Mouse (Mus musculus): ENCODE data around the gene Sf3b3. TPM values are rescaled to one million over a fixed set of nuclear protein-coding genes. Genes with fewer than 3 reads are reported as not detected.
"Not testable (repeated sequence)": the region's sequence is repeated elsewhere in the genome, so short reads cannot be mapped to it uniquely, and the experiment has no call there.

Gene Sf3b3
- polyA plus RNA-seq, 1 experiment from 2014 or later, result 185 TPM

GRCm38 (mm10) chr8:110792574-110793200 lies 53.9 kb downstream of the Sf3b3 start:
- Histone ChIP-seq H3K9me3 (peaks cover 9% of the 10 kb centered on the region), H3K27ac (no peak overlapping the region), H3K4me1 (replicated peaks) (peaks cover 11% of the 10 kb centered on the region), H3K36me3 (no peaks in the 10 kb centered on the region), H3K4me3 (no peak overlapping the region), H3K27me3 (ENCODE audit: insufficient read depth, poor library complexity, severe bottlenecking) (no peaks in the 10 kb centered on the region)
- 84% methylated on average over 11 of the region's 11 CpGs for WGBS
- DNase-seq (ENCODE audit: low spot score), result no peak

GRCm38 (mm10) chr8:110791164-110791563 lies 55.4 kb downstream of the Sf3b3 start:
- no peak for DNase-seq (ENCODE audit: low spot score)
- no peaks in the 10 kb centered on the region for H3K36me3 ChIP-seq
- no peak overlapping the region for H3K27ac ChIP-seq
- H3K9me3 ChIP-seq, result peaks cover 9% of the 10 kb centered on the region
- no peak overlapping the region for H3K4me3 ChIP-seq
- peaks cover 11% of the 10 kb centered on the region for H3K4me1 ChIP-seq (replicated peaks)
- no peaks in the 10 kb centered on the region for H3K27me3 ChIP-seq (ENCODE audit: insufficient read depth, poor library complexity, severe bottlenecking)
- 82% methylated on average over 10 of the region's 10 CpGs for WGBS

GRCm38 (mm10) chr8:110790270-110790669 lies 56.3 kb downstream of the Sf3b3 start:
- no peaks in the 10 kb centered on the region for H3K27me3 ChIP-seq (ENCODE audit: insufficient read depth, poor library complexity, severe bottlenecking)
- H3K36me3 ChIP-seq, result no peaks in the 10 kb centered on the region
- no peak overlapping the region for H3K27ac ChIP-seq
- peaks cover 4% of the 10 kb centered on the region; the same call in 1 of the 2 replicates for H3K9me3 ChIP-seq
- 78% methylated on average over 6 of the region's 6 CpGs for WGBS
- DNase-seq (ENCODE audit: low spot score), result no peak
- H3K4me3 ChIP-seq, result no peak overlapping the region
- H3K4me1 ChIP-seq (replicated peaks), result peaks cover 11% of the 10 kb centered on the region

GRCm38 (mm10) chr8:110789571-110789970 lies 57.0 kb downstream of the Sf3b3 start:
- no peaks in the 10 kb centered on the region for H3K27me3 ChIP-seq (ENCODE audit: insufficient read depth, poor library complexity, severe bottlenecking)
- H3K9me3 ChIP-seq, result peaks cover 4% of the 10 kb centered on the region; the same call in 1 of the 2 replicates
- H3K4me1 ChIP-seq (replicated peaks), result peaks cover 11% of the 10 kb centered on the region
- 63% methylated on average over 12 of the region's 12 CpGs for WGBS
- H3K27ac ChIP-seq, result no peak overlapping the region
- no peaks in the 10 kb centered on the region for H3K36me3 ChIP-seq
- DNase-seq (ENCODE audit: low spot score), result no peak
- H3K4me3 ChIP-seq, result no peak overlapping the region

- DNase-seq (ENCODE audit: low spot score), result no peak
- H3K9me3 ChIP-seq, result no peaks in the 10 kb centered on the region
- H3K27ac ChIP-seq, result no peak overlapping the region
- H3K36me3 ChIP-seq, result no peaks in the 10 kb centered on the region
- H3K4me3 ChIP-seq, result no peak overlapping the region
- no peaks in the 10 kb centered on the region for H3K27me3 ChIP-seq (ENCODE audit: insufficient read depth, poor library complexity, severe bottlenecking)
- 57% methylated on average over 12 of the region's 12 CpGs for WGBS
- peaks cover 11% of the 10 kb centered on the region for H3K4me1 ChIP-seq (replicated peaks)
These were observed 57.6 kb downstream of the Sf3b3 start for GRCm38 (mm10) chr8:110788981-110789380.

GRCm38 (mm10) chr8:110787411-110787954 lies 59.1 kb downstream of the Sf3b3 start:
- Histone ChIP-seq H3K36me3 (no peaks in the 10 kb centered on the region), H3K27ac (no peak overlapping the region)
- 91% methylated on average over 9 of the region's 9 CpGs for WGBS

GRCm38 (mm10) chr8:110786934-110787333 lies 59.7 kb downstream of the Sf3b3 start:
- WGBS, result 91% methylated on average over 8 of the region's 8 CpGs

More at GRCm38 (mm10) chr8:110787411-110787954, 59.1 kb downstream of the Sf3b3 start:
- no peak for DNase-seq (ENCODE audit: low spot score)
- no peak overlapping the region for H3K4me3 ChIP-seq
- H3K27me3 ChIP-seq (ENCODE audit: insufficient read depth, poor library complexity, severe bottlenecking), result no peaks in the 10 kb centered on the region
- peaks cover 11% of the 10 kb centered on the region for H3K4me1 ChIP-seq (replicated peaks)
- no peaks in the 10 kb centered on the region for H3K9me3 ChIP-seq

GRCm38 (mm10) chr8:110786501-110786900 lies 60.1 kb downstream of the Sf3b3 start:
- not testable (repeated sequence) for H3K9me3 ChIP-seq; H3K27me3 ChIP-seq (ENCODE audit: insufficient read depth, poor library complexity, severe bottlenecking); H3K4me3 ChIP-seq; H3K27ac ChIP-seq; DNase-seq (ENCODE audit: low spot score); H3K36me3 ChIP-seq
- H3K4me1 ChIP-seq (replicated peaks), result peaks cover 11% of the 10 kb centered on the region
- 77% methylated on average over 7 of the region's 7 CpGs for WGBS

More at GRCm38 (mm10) chr8:110786934-110787333, 59.7 kb downstream of the Sf3b3 start:
- H3K4me1 ChIP-seq (replicated peaks), result peaks cover 11% of the 10 kb centered on the region
- no peak overlapping the region for H3K4me3 ChIP-seq
- H3K27ac ChIP-seq, result no peak overlapping the region
- no peaks in the 10 kb centered on the region for H3K27me3 ChIP-seq (ENCODE audit: insufficient read depth, poor library complexity, severe bottlenecking)
- H3K36me3 ChIP-seq, result no peaks in the 10 kb centered on the region
- no peaks in the 10 kb centered on the region for H3K9me3 ChIP-seq
- no peak for DNase-seq (ENCODE audit: low spot score)

GRCm38 (mm10) chr8:110785366-110785765 lies 61.2 kb downstream of the Sf3b3 start:
- Histone ChIP-seq H3K27me3 (ENCODE audit: insufficient read depth, poor library complexity, severe bottlenecking) (no peaks in the 10 kb centered on the region), H3K36me3 (no peaks in the 10 kb centered on the region), H3K4me1 (replicated peaks) (peaks cover 11% of the 10 kb centered on the region), H3K27ac (no peak overlapping the region), H3K9me3 (no peaks in the 10 kb centered on the region), H3K4me3 (no peak overlapping the region)
- no peak for DNase-seq (ENCODE audit: low spot score)
- WGBS, result 67% methylated on average over 2 of the region's 2 CpGs

GRCm38 (mm10) chr8:110779924-110780718 lies 66.5 kb downstream of the Sf3b3 start:
- 88% methylated on average over 13 of the region's 13 CpGs for WGBS

GRCm38 (mm10) chr8:110776335-110776734 lies 70.3 kb downstream of the Sf3b3 start:
- Histone ChIP-seq H3K4me3 (no peak overlapping the region), H3K27ac (no peak overlapping the region), H3K27me3 (ENCODE audit: insufficient read depth, poor library complexity, severe bottlenecking) (no peaks in the 10 kb centered on the region), H3K36me3 (no peaks in the 10 kb centered on the region), H3K4me1 (replicated peaks) (no peaks in the 10 kb centered on the region), H3K9me3 (0 out of 2 replicates have a peak, but pooled peaks cover 3% of the 10 kb centered on the region)
- WGBS, result 93% methylated on average over 3 of the region's 3 CpGs
- DNase-seq (ENCODE audit: low spot score), result no peak

More at GRCm38 (mm10) chr8:110779924-110780718, 66.5 kb downstream of the Sf3b3 start:
- no peak overlapping the region for H3K27ac ChIP-seq
- DNase-seq (ENCODE audit: low spot score), result no peak
- 0 out of 2 replicates have a peak, but pooled peaks cover 3% of the 10 kb centered on the region for H3K9me3 ChIP-seq
- no peaks in the 10 kb centered on the region for H3K27me3 ChIP-seq (ENCODE audit: insufficient read depth, poor library complexity, severe bottlenecking)
- no peak overlapping the region for H3K4me3 ChIP-seq
- H3K4me1 ChIP-seq (replicated peaks), result no peaks in the 10 kb centered on the region
- no peaks in the 10 kb centered on the region for H3K36me3 ChIP-seq

GRCm38 (mm10) chr8:110775721-110776120 lies 70.9 kb downstream of the Sf3b3 start:
- WGBS, result 90% methylated on average over 3 of the region's 3 CpGs
- DNase-seq (ENCODE audit: low spot score), result no peak
- H3K27me3 ChIP-seq (ENCODE audit: insufficient read depth, poor library complexity, severe bottlenecking), result no peaks in the 10 kb centered on the region
- no peaks in the 10 kb centered on the region for H3K4me1 ChIP-seq (replicated peaks)
- no peak overlapping the region for H3K4me3 ChIP-seq
- 0 out of 2 replicates have a peak, but pooled peaks cover 3% of the 10 kb centered on the region for H3K9me3 ChIP-seq
- no peak overlapping the region for H3K27ac ChIP-seq
- H3K36me3 ChIP-seq, result no peaks in the 10 kb centered on the region

GRCm38 (mm10) chr8:110775316-110775715 lies 71.3 kb downstream of the Sf3b3 start:
- H3K36me3 ChIP-seq, result no peaks in the 10 kb centered on the region
- no peak for DNase-seq (ENCODE audit: low spot score)
- H3K9me3 ChIP-seq, result 0 out of 2 replicates have a peak, but pooled peaks cover 3% of the 10 kb centered on the region
- WGBS, result 76% methylated on average over 8 of the region's 8 CpGs
- H3K4me1 ChIP-seq (replicated peaks), result no peaks in the 10 kb centered on the region
- no peaks in the 10 kb centered on the region for H3K27me3 ChIP-seq (ENCODE audit: insufficient read depth, poor library complexity, severe bottlenecking)
- no peak overlapping the region for H3K4me3 ChIP-seq
- H3K27ac ChIP-seq, result no peak overlapping the region

All from hindbrain, embryonic 10.5 days (tissue).